Mouse (Mus musculus) frontal cortex, adult 2 months (tissue): ENCODE measurements at regions not wholly inside any gene's neighbourhood (a gene's known extent, or its start where the extent isn't known, plus 50 kb on each side); places are given as distances from the start of the nearest gene placed in this dataset.

Experiments used
- DNase-seq, 2 experiments: peaks; one replicate each; pipeline ENCODE4 v3.0.0; 2022; ENCODE audit warnings: low spot score in 1 of 2; ENCODE audit errors: extremely low spot score in 1 of 2

GRCm38 (mm10) chr10:118501571-118501970 lies 60.7 kb downstream of the Ifng start:
- DNase-seq: no peak

- peak in 1 of 2 experiments; percentile 9 for DNase-seq
These were observed 64.0 kb downstream of the Ifng start for GRCm38 (mm10) chr10:118504811-118505210.

GRCm38 (mm10) chr10:118506154-118506553 lies 65.3 kb downstream of the Ifng start:
- DNase-seq: no peak

- DNase-seq: peak; percentile 13 to 53
These were observed 66.8 kb downstream of the Ifng start for GRCm38 (mm10) chr10:118507630-118508029.

- DNase-seq: no peak
These were observed 76.0 kb downstream of the Ifng start for GRCm38 (mm10) chr10:118516839-118517238.

- no peak for DNase-seq
These were observed 77.1 kb downstream of the Ifng start for GRCm38 (mm10) chr10:118517995-118518394.

GRCm38 (mm10) chr10:118545966-118546365 lies 105.1 kb downstream of the Ifng start:
- DNase-seq: peak in 1 of 2 experiments; percentile 66

- no peak for DNase-seq
These were observed 109.4 kb downstream of the Ifng start for GRCm38 (mm10) chr10:118550201-118550600.

- no peak for DNase-seq
These were observed 118.0 kb downstream of the Ifng start for GRCm38 (mm10) chr10:118558848-118559247.

- DNase-seq: no peak
These were observed 123.2 kb downstream of the Ifng start for GRCm38 (mm10) chr10:118564041-118564440.

- no peak for DNase-seq
These were observed 123.9 kb downstream of the Ifng start for GRCm38 (mm10) chr10:118564528-118565268.

GRCm38 (mm10) chr10:118568617-118569016 lies 127.8 kb downstream of the Ifng start:
- DNase-seq: no peak

GRCm38 (mm10) chr10:118569424-118569823 lies 128.6 kb downstream of the Ifng start:
- no peak for DNase-seq

GRCm38 (mm10) chr10:118573247-118573646 lies 132.4 kb downstream of the Ifng start:
- DNase-seq: no peak

- DNase-seq: no peak
These were observed 134.7 kb downstream of the Ifng start for GRCm38 (mm10) chr10:118575570-118575969.

- DNase-seq: no peak
These were observed 140.5 kb downstream of the Ifng start for GRCm38 (mm10) chr10:118581376-118581775.

- no peak for DNase-seq
These were observed 145.0 kb downstream of the Ifng start for GRCm38 (mm10) chr10:118585821-118586220.

GRCm38 (mm10) chr10:118588198-118588597 lies 147.4 kb downstream of the Ifng start:
- DNase-seq: no peak

GRCm38 (mm10) chr10:118592648-118593368 lies 152.0 kb downstream of the Ifng start:
- peak; percentile 61 to 96 for DNase-seq

GRCm38 (mm10) chr10:118596206-118596605 lies 155.4 kb downstream of the Ifng start:
- DNase-seq: no peak

- no peak for DNase-seq
These were observed 157.7 kb downstream of the Ifng start for GRCm38 (mm10) chr10:118598497-118598896.

- DNase-seq: no peak
These were observed 158.4 kb downstream of the Ifng start for GRCm38 (mm10) chr10:118599197-118599596.
